8 mouse cellular contexts compared by ENCODE assay signal in the genomic region with DNA sequence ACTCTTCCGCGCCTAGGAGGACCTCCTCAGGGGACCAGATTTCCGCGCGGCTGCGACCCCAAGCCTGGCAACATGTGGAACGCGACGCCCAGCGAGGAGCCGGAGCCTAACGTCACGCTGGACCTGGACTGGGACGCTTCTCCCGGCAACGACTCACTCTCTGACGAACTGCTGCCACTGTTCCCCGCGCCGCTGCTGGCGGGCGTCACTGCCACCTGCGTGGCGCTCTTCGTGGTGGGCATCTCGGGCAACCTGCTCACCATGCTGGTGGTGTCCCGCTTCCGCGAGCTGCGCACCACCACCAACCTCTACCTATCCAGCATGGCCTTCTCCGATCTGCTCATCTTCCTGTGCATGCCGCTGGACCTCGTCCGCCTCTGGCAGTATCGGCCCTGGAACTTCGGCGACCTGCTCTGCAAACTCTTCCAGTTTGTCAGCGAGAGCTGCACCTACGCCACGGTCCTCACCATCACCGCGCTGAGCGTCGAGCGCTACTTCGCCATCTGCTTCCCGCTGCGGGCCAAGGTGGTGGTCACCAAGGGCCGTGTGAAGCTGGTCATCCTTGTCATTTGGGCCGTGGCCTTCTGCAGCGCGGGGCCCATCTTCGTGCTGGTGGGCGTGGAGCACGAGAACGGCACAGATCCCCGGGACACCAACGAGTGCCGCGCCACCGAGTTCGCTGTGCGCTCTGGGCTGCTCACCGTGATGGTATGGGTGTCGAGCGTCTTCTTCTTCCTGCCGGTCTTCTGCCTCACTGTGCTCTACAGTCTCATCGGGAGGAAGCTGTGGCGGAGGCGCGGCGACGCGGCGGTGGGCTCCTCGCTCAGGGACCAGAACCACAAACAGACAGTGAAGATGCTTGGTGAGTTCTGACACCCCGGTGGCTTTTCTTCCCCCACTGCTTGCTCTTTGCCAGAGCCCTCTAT. TPM values are rescaled to one million over a fixed set of nuclear protein-coding genes. Genes with fewer than 3 reads are reported as not detected.
DNase-seq lines count a peak whose midpoint lies in the region; ATAC-seq and TF ChIP-seq lines count a peak whose summit lies in the region.
"Had no signal": no experiment of that assay in that cellular context is flagged by ENCODE, and none has a peak within 500 bp of the region (broad histone marks: within the 10 kb centered on the region; RNA-seq: fewer than 3 reads in every experiment).

No protein-coding gene starts in this region.

- H3K27me3 ChIP-seq in lung, embryonic 16.5 days (ENCODE audit: control insufficient read depth, insufficient read depth, low read depth, low read length) = peaks cover 43% of the 10 kb centered on the region
- peaks cover 54% of the 10 kb centered on the region for H3K27me3 ChIP-seq in embryonic facial prominence, embryonic 15.5 days
- H3K27me3 ChIP-seq in limb, embryonic 11.5 days (ENCODE audit: control insufficient read depth, insufficient read depth, low read length) = peaks cover 41% of the 10 kb centered on the region
- H3K27me3 ChIP-seq in stomach, embryonic 14.5 days (ENCODE audit: control insufficient read depth, insufficient read depth, low read length) = peaks cover 32% of the 10 kb centered on the region

- TF ChIP-seq POLR2A in lung, adult 2 months (IDR thresholded peaks at IDR 0.05; ENCODE audit: borderline replicate concordance, extremely low read depth, low read depth, low read length) = no peak

- H3K36me3 ChIP-seq in lung, embryonic 16.5 days (ENCODE audit: control insufficient read depth, insufficient read depth, low read length) = no peaks in the 10 kb centered on the region
- no peaks in the 10 kb centered on the region for H3K36me3 ChIP-seq in embryonic facial prominence, embryonic 15.5 days
- H3K36me3 ChIP-seq in limb, embryonic 11.5 days (ENCODE audit: control insufficient read depth, insufficient read depth, low read length) = no peaks in the 10 kb centered on the region
- no peaks in the 10 kb centered on the region for H3K36me3 ChIP-seq in stomach, embryonic 14.5 days (ENCODE audit: control insufficient read depth, insufficient read depth, low read length)

- peak overlapping the region; percentile 2 for H3K4me2 ChIP-seq in lung, embryonic 16.5 days (ENCODE audit: low read depth, low read length)
- H3K4me2 ChIP-seq in embryonic facial prominence, embryonic 15.5 days (replicated peaks) = peak overlapping the region; percentile 39
- peak overlapping the region; percentile 10; the same call in 1 of the 2 replicates for H3K4me2 ChIP-seq in limb, embryonic 11.5 days (ENCODE audit: low read depth, severe bottlenecking)
- H3K4me2 ChIP-seq in stomach, embryonic 14.5 days (replicated peaks; ENCODE audit: low read depth, low read length) = peak overlapping the region; percentile 37

- no peak for DNase-seq in lung, adult 2 months
- no peak for DNase-seq in limb, embryonic 11.5 days (ENCODE audit: low spot score)
- DNase-seq in thymus, postnatal 0 days (ENCODE audit: low spot score) = no peak
- DNase-seq in adrenal gland, adult (ENCODE audit: inconsistent age in 2 of 2, low spot score in 1 of 2) = no peak

- WGBS in lung, embryonic 16.5 days = 2% methylated on average over 76 of the region's 77 CpGs
- WGBS in lung, adult 2 months = 2% methylated on average over 77 of the region's 77 CpGs
- WGBS in embryonic facial prominence, embryonic 15.5 days = 1% methylated on average over 77 of the region's 77 CpGs
- WGBS in limb, embryonic 11.5 days = 2% methylated on average over 77 of the region's 77 CpGs
- 2% methylated on average over 77 of the region's 77 CpGs for WGBS in stomach, embryonic 14.5 days

- H3K4me1 ChIP-seq in lung, embryonic 16.5 days (replicated peaks; ENCODE audit: control insufficient read depth, insufficient read depth, low read length) = no peaks in the 10 kb centered on the region
- peaks cover 6% of the 10 kb centered on the region for H3K4me1 ChIP-seq in lung, adult 2 months (ENCODE audit: control insufficient read depth, insufficient read depth, low read length)
- peaks cover 9% of the 10 kb centered on the region for H3K4me1 ChIP-seq in embryonic facial prominence, embryonic 15.5 days
- H3K4me1 ChIP-seq in limb, embryonic 11.5 days (ENCODE audit: control insufficient read depth, insufficient read depth, low read length) = peaks cover 7% of the 10 kb centered on the region; the same call in 1 of the 2 replicates
- peaks cover 8% of the 10 kb centered on the region; the same call in 1 of the 2 replicates for H3K4me1 ChIP-seq in stomach, embryonic 14.5 days (ENCODE audit: control insufficient read depth, insufficient read depth, low read length)

- H3K9ac ChIP-seq in lung, embryonic 16.5 days (ENCODE audit: low read length) = no peak overlapping the region
- H3K9ac ChIP-seq in embryonic facial prominence, embryonic 15.5 days = no peak overlapping the region
- no peak overlapping the region for H3K9ac ChIP-seq in limb, embryonic 11.5 days (ENCODE audit: low read length)
- H3K9ac ChIP-seq in stomach, embryonic 14.5 days (replicated peaks; ENCODE audit: low read depth, low read length) = no peak overlapping the region

- no peak overlapping the region for H3K4me3 ChIP-seq in lung, embryonic 16.5 days (ENCODE audit: low read length)
- H3K4me3 ChIP-seq in lung, adult 2 months (replicated peaks; ENCODE audit: extremely low read depth, low read depth, low read length) = no peak overlapping the region
- H3K4me3 ChIP-seq in embryonic facial prominence, embryonic 15.5 days (replicated peaks) = peak overlapping the region; percentile 23
- peak overlapping the region; percentile 14 for H3K4me3 ChIP-seq in limb, embryonic 11.5 days (ENCODE audit: low read depth, low read length)
- H3K4me3 ChIP-seq in stomach, embryonic 14.5 days (ENCODE audit: low read depth, low read length) = peak overlapping the region; percentile 9; the same call in 1 of the 2 replicates

- ATAC-seq in lung, embryonic 16.5 days (ENCODE audit: low read depth) = no peak
- no peak for ATAC-seq in embryonic facial prominence, embryonic 15.5 days (ENCODE audit: insufficient number of reproducible peaks, low FRiP score, low TSS enrichment, low read depth)
- ATAC-seq in limb, embryonic 11.5 days (ENCODE audit: insufficient number of reproducible peaks, low FRiP score, low TSS enrichment, low read depth) = no peak
- no peak for ATAC-seq in stomach, embryonic 14.5 days (ENCODE audit: insufficient number of reproducible peaks, insufficient read depth, low FRiP score, low read depth)

- H3K9me3 ChIP-seq in lung, embryonic 16.5 days (ENCODE audit: control insufficient read depth, low read length) = no peaks in the 10 kb centered on the region
- H3K9me3 ChIP-seq in embryonic facial prominence, embryonic 15.5 days (replicated peaks) = no peaks in the 10 kb centered on the region
- H3K9me3 ChIP-seq in limb, embryonic 11.5 days (ENCODE audit: control insufficient read depth, low read length) = no peaks in the 10 kb centered on the region
- H3K9me3 ChIP-seq in stomach, embryonic 14.5 days (ENCODE audit: control insufficient read depth, low read depth, low read length) = no peaks in the 10 kb centered on the region

- H3K27ac ChIP-seq in lung, embryonic 16.5 days (ENCODE audit: low read length) = no peak overlapping the region
- H3K27ac ChIP-seq in embryonic facial prominence, embryonic 15.5 days (replicated peaks) = no peak overlapping the region
- H3K27ac ChIP-seq in limb, embryonic 11.5 days (replicated peaks; ENCODE audit: low read depth, low read length) = no peak overlapping the region
- no peak overlapping the region for H3K27ac ChIP-seq in stomach, embryonic 14.5 days (ENCODE audit: low read length)

- TF ChIP-seq CTCF in lung, adult 2 months (IDR thresholded peaks at IDR 0.05; ENCODE audit: insufficient read depth, low read length) = no peak

RNA-seq across cellular contexts. Expression of gene Ghsr, which starts 0.8 kb away (rescaled TPM):
- not detected in 2 replicates for polyA plus RNA-seq in lung, embryonic 16.5 days (2015; fragmentation: Nextera tagmentation; extraction: Ambion mirVana)
- not detected in 2 replicates for polyA plus RNA-seq in lung, adult 2 months (2012; rRNA removed)
- polyA plus RNA-seq in embryonic facial prominence, embryonic 15.5 days (2015; fragmentation: Nextera tagmentation; extraction: Ambion mirVana) = not detected in 2 replicates
- not detected in 2 replicates for polyA plus RNA-seq in limb, embryonic 11.5 days (2014; fragmentation: Nextera tagmentation; extraction: Ambion mirVana)
- polyA plus RNA-seq in stomach, embryonic 14.5 days (2014; fragmentation: Nextera tagmentation; extraction: Ambion mirVana) = not detected in 2 replicates
- polyA plus RNA-seq in thymus, postnatal 0 days (2015; fragmentation: Nextera tagmentation; extraction: Ambion mirVana) = 0.05 and 0.06 TPM in 2 replicates
- polyA plus RNA-seq: liver, adult 2 months had no signal

RNA-seq across cellular contexts. Expression of gene Tnfsf10, which starts 55.2 kb away (rescaled TPM):
- 3.6 and 4.1 TPM in 2 replicates for polyA plus RNA-seq in lung, embryonic 16.5 days (2015; fragmentation: Nextera tagmentation; extraction: Ambion mirVana)
- polyA plus RNA-seq in lung, adult 2 months (2012; rRNA removed) = 26.5 and 37.6 TPM in 2 replicates
- polyA plus RNA-seq in embryonic facial prominence, embryonic 15.5 days (2015; fragmentation: Nextera tagmentation; extraction: Ambion mirVana) = 0.23 and 0.28 TPM in 2 replicates
- polyA plus RNA-seq in limb, embryonic 11.5 days (2014; fragmentation: Nextera tagmentation; extraction: Ambion mirVana) = 0.04 TPM in 1 of 2 replicates, not detected in the other
- polyA plus RNA-seq in stomach, embryonic 14.5 days (2014; fragmentation: Nextera tagmentation; extraction: Ambion mirVana) = 0.13 and 0.17 TPM in 2 replicates
- polyA plus RNA-seq in thymus, postnatal 0 days (2015; fragmentation: Nextera tagmentation; extraction: Ambion mirVana) = 2.8 TPM in 2 replicates

Comparison
In these comparisons a context has a peak if more than half of its experiments do, and no peak if none do; other contexts are left out.
1. H3K4me3 ChIP-seq: peak in embryonic facial prominence, embryonic 15.5 days (single experiment), limb, embryonic 11.5 days (single experiment) and stomach, embryonic 14.5 days (single experiment); none in lung, embryonic 16.5 days (single experiment) and lung, adult 2 months (single experiment).
2. Peak in every context shown above with its lines, with median percentiles within 50 percentile points of each other: H3K4me2 ChIP-seq.